Mouse (Mus musculus) right cerebral cortex, postnatal 4 days (tissue): Measurements from ENCODE around the gene Fbxl15.
A peak's percentile ranks its signal among the peaks of the same experiment; 100 is the strongest.

Source experiments
- DNase-seq: peaks from one replicate; pipeline ENCODE4 v3.0.0-alpha.2; 2022

The Fbxl15 gene

GRCm38 (mm10) chr19:46328081-46329030, at the start of gene Fbxl15:
TSS of gene Fbxl15 (plus strand) at chr19:46328184.
- peak; percentile 92 for DNase-seq

GRCm38 (mm10) chr19:46282081-46282849, 45.7 kb upstream of the Fbxl15 start:
- DNase-seq, result no peak

GRCm38 (mm10) chr19:46284686-46285085, 43.3 kb upstream of the Fbxl15 start:
- no peak for DNase-seq

- DNase-seq, result no peak
Measured at GRCm38 (mm10) chr19:46285631-46286030, 42.4 kb upstream of the Fbxl15 start.

- DNase-seq, result no peak
Measured at GRCm38 (mm10) chr19:46286047-46286446, 41.9 kb upstream of the Fbxl15 start.

- no peak for DNase-seq
Measured at GRCm38 (mm10) chr19:46286926-46287325, 41.1 kb upstream of the Fbxl15 start.

- no peak for DNase-seq
Measured at GRCm38 (mm10) chr19:46287566-46287965, 40.4 kb upstream of the Fbxl15 start.

GRCm38 (mm10) chr19:46290535-46291105, 37.4 kb upstream of the Fbxl15 start:
- DNase-seq, result no peak

- no peak for DNase-seq
Measured at GRCm38 (mm10) chr19:46296938-46297337, 31.0 kb upstream of the Fbxl15 start.

GRCm38 (mm10) chr19:46300294-46301045, 27.5 kb upstream of the Fbxl15 start:
- DNase-seq, result no peak

- no peak for DNase-seq
Measured at GRCm38 (mm10) chr19:46302551-46302950, 25.4 kb upstream of the Fbxl15 start.

- DNase-seq, result no peak
Measured at GRCm38 (mm10) chr19:46303251-46304215, 24.5 kb upstream of the Fbxl15 start.

- peak; percentile 74 for DNase-seq
Measured at GRCm38 (mm10) chr19:46304216-46304841, 23.7 kb upstream of the Fbxl15 start, which contains the start of gene Nfkb2. TSS of gene Nfkb2 (plus strand) at chr19:46304320.

- DNase-seq, result no peak
Measured at GRCm38 (mm10) chr19:46304908-46305333, 23.1 kb upstream of the Fbxl15 start.

GRCm38 (mm10) chr19:46305432-46306267, 22.3 kb upstream of the Fbxl15 start:
- DNase-seq, result peak; percentile 67

GRCm38 (mm10) chr19:46306268-46306610, 21.7 kb upstream of the Fbxl15 start:
- no peak for DNase-seq

GRCm38 (mm10) chr19:46306751-46307289, 21.2 kb upstream of the Fbxl15 start:
- DNase-seq, result no peak

GRCm38 (mm10) chr19:46307781-46308180, 20.2 kb upstream of the Fbxl15 start:
- no peak for DNase-seq

GRCm38 (mm10) chr19:46308303-46308702, 19.7 kb upstream of the Fbxl15 start:
- no peak for DNase-seq
